Mouse (Mus musculus) embryo, embryonic 9.5 days (tissue): ENCODE data around the gene Hrh3.

Experiments
- DNase-seq: peaks from one replicate; pipeline ENCODE4 v3.0.0-alpha.2; 2017; ENCODE audit errors: extremely low spot score

The Hrh3 gene

DNA sequence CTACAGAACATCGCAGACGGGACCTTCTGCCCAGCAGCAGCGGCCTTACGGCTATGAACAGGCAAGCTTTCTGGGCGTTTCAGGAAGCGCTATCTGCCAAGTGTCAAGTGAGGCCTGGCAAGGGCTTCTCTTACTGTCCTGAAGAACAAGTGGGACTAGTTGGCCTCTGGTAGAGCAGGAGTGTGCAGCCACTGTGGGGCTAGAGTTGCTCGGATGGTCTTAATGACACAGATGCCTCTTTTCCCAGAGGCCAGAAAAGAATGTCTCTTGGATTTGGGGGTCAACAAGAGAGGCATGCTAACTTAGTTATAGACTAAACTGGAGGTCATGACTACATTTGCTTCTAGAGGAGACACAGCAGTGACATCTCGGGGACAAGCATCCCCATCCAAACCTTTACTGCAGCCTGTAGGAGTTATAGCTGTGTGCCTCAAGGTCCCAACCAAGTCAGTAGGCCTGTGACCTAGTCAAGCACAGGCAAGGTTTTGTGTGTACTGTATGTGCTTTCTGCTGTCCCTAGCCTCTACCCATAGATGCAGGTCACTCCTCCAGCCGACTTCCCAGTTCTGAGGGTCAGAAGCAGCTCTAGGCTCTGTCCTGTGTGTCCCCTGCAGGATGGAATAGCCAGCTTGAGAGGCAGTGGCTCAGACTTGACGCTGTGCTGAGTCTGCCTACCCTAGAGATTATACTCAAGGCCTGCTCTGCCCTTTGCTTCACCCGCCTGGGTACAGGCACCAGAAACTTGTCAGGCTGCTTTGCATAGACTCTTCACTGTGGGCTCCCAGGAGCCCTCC is 40.8 kb downstream of the Hrh3 start:
- no peak for DNase-seq

DNA sequence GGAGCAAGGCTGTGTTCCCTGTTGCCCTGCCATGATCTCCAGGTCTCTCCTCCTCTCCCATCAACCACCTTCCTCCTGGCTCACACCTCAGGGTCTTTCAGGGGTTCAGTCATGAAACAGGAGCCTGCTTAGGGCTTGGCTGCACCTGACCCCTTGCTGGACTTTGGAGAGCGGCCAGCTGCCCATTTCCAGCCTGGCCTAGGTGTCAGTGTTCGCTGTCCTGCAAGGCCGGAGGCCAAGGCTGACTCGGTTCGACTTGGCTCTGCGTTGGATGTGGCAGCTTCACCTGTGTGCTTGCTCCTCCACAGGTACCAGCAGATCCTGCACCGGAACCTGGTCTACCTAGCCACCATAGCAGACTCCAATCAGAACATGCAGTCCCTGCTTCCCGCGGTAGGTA is 51.3 kb downstream of the Hrh3 start:
- no peak for DNase-seq

DNA sequence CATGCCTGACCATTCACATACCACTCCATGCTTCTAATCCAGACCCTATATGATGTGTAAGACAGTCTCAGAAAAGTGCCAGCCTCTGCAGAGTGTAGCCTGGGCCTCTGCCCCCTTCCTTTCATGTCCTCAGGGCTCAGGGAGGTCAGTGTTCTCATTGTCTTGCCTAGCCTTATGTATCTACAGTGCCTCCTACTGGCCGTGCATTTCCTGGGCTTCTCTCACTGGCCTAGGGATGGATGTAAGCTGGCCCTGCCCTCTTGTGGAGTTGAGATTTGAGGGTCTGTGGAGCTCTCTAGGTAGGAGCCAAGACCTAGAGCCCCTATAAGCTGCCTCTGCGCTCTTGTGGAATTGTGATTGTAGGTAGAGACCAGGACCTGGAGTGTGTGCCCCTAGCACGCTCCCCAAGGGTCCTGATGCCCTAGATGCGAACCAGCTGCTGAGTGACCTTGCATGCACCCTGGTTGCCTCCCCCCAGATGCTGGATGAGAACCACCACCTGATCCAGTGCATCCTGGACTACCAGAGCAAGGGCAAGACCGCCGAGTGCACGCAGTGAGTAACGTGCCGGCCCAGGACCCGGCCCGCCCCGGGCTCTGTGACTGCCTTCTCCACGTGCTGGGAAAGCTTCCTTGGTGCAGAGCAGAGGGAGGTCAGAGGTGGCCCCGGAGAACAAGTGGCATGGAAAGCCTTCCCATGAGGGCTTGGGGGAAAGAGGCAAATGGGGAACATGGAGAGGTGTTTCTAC is 52.1 kb downstream of the Hrh3 start:
- DNase-seq, result no peak

DNA sequence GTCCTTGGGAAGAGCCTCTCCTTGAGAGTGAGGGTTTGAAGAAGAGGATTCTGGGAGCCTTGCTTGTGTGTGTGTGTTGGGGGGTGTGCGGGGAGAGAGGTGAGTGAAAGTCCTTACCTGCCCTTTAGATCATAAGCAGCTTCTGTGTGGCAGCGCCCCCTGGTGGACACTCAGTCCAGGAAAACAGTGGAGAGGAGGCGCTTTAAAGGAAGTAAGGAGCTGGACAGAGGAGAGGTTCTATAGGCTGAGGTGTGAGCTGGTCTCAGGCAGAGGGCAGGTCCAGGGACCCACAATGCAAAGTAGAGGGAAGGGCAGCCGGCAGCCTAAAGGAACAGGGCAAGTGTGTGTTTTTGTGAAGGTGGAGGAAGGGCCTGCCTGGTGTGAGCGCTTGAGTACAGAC is 53.3 kb downstream of the Hrh3 start:
- peak; percentile 72 for DNase-seq
